Mouse (Mus musculus) hematopoietic stem cell, adult 5-6 weeks (primary cell): ENCODE results near the gene Nfkb1. TPM values are rescaled to one million over a fixed set of nuclear protein-coding genes. Genes with fewer than 3 reads are reported as not detected.

Experiments
- ATAC-seq, 2 experiments: fragments of 125-278 bp in 1 of 2; replicated peaks in 1 of 2; 2 replicates each; pipeline ENCODE4 v1.8.0; 2016 to 2017; ENCODE audit warnings: inconsistent platforms in 2 of 2, mild to moderate bottlenecking in 2 of 2, moderate number of reproducible peaks in 2 of 2, low read depth in 1 of 2, moderate TSS enrichment in 1 of 2; ENCODE audit not compliant: low FRiP score in 2 of 2, poor library complexity in 2 of 2, severe bottlenecking in 2 of 2, insufficient read depth in 1 of 2, low TSS enrichment in 1 of 2
- total RNA-seq: library from RNA; stranded (forward); fragments of 172-1452, 232-1000 nt; gene quantifications from 2 replicates; pipeline ENCODE4 v1.2.3, GENCODE M21; 2017

Gene Nfkb1
- total RNA-seq, 1 experiment from 2014 or later, result 128 TPM

DNA sequence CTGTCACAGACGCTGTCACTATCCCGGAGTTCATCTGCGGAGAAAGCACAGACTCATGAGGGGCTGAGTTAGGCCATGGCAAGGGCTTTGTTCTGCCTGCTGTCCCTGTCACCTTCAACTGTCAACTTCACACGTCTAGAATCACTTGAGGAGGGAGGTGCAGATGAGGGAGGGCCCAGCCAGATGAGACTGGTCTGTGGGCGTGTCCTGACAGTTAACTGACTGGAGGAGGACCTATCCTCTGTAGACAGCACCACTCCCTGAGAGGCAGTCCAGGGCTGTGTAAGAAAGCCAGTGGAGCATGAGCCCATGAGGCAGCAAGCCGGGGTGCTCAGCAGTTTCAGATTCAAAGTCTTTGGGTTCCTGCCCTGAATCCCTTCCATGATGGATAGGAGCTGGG lies 105.9 kb downstream of the Nfkb1 start:
- no peak for ATAC-seq

DNA sequence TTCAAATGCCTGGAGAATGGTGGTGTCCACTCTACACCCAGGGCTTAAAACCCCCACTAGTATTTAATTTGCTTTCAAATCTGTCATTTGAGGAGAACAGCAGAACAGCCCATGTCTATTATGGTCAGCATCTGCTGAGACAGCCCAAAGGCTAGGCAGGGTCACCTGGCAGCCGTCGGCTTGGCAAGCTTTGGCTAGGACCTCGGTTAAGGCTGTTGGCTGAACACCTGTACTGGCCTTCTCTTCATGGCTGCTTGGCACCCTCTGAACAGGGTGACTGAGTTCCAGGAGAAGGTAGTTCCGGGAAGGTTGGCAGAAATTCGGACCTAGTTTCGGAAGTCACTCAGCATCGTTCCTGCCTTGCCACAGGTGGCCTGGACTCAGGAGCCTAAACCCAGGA lies 109.1 kb downstream of the Nfkb1 start:
- no peak for ATAC-seq

DNA sequence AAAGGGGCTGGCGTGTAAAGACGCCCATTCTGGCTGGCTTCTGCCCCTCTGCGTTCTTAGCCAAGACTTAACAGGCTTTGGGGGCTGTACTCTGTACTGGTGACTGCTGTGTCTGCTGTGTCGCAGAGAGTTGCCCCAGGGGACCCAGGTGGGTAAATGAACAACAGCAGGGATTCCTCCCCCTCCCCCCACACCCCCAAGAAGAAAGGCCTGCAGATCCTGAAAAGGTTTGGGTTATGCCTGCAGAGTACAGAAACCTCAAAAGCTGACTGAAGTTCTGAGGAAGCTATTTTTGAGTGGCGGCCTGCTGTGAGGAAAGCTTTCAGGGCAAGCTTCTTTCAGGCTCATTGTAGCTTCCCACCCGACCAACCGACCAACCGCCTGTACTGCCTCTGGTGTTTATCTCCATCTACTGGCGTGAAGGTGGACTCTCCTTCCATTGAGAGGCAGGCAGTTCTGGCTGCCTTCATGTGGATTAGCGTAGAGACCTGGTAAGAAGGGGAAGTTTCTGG lies 109.7 kb downstream of the Nfkb1 start:
- ATAC-seq, result peak; percentile 82 to 91

DNA sequence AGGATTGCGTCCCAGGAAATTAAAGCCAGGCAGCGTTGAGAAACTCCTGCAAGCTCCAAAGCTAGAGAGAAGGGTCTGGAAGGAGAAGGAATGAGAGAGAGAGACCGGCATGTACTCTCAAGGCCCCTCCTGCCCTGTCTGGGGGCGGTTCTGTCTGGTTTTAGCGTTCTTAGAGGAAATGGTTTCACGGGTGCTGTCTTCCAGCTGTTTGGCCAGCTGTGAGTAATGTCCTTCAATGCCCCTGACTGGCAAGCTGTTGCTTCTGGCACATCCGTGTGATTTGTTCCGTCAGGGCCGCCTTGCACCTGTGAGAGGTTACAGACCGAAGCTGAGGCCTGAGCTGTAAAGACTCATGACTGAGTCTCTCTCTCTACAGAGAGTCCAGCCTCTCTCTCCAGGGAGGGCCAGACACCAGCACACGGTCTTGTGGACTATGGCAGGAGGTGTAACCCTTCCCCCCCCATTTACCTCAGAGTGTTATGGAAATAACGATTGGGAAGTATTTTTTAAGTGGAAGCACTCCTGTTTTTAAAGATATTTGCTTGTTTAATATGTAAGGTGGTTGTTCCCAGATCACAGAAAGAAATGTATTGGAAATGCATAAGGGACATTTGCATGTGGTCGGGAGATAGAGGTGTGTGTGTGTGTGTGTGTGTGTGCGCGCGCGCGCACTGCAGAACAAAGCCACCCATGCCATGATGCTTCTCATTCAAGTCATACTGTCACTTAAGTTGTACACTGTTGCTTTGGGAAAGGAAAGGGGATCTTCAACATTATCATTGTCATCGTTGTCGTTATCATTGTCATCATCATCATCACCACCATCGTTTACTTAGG lies 110.7 kb downstream of the Nfkb1 start:
- ATAC-seq, result 0 out of 4 replicates have a peak, but pooled peaks of 1 of the 2 experiments have one; percentile 13

DNA sequence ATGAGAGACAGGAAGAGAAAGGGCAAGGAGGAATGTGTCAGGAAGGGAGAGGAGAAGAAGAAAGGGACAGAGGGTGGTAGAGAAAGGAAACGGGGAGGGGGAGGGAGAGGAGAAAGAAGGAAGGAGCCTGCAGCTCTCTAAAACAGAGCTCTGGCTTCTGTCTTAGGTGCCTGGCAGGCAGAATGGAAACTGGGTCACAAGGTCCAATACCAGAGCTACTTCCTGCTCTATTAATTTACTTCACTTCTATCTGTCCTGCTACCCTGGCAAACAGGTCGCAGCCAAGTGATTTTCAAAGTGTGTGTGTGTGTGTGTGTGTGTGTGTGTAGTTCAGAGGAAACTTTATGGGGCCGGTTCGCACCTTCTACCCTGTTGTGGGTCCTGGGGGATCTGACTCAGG lies 112.2 kb downstream of the Nfkb1 start:
- ATAC-seq, result peak in 1 of 2 experiments; percentile 25; a peak in 2 of 4 replicates

DNA sequence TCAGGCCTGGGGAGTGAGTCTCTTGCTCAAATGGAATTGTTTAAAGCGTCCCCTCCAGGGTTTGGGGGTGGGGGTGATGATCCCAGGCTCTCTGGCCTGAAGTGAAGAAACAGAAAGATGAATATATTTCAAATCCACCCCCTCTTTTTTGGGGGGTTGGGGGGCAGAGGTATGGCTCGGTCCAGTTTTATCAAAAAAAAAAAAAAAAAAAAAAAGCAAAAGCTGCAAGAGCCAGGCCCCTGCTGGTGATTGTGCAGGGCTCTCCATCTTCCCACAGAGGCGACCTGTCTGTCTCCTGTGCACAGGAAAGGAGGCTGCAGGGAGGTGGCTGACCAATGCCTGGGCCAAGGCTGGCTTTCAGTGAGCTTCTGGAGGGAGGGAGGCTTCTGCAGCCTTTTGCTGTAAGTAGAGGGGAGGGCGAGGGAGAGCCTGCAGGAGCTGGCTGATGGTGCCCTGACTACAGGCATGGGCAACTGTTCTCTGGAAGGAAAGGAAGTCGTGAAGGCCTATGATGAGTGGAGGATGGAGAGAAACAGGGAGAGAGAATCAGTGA lies 112.7 kb downstream of the Nfkb1 start:
- ATAC-seq, result no peak

DNA sequence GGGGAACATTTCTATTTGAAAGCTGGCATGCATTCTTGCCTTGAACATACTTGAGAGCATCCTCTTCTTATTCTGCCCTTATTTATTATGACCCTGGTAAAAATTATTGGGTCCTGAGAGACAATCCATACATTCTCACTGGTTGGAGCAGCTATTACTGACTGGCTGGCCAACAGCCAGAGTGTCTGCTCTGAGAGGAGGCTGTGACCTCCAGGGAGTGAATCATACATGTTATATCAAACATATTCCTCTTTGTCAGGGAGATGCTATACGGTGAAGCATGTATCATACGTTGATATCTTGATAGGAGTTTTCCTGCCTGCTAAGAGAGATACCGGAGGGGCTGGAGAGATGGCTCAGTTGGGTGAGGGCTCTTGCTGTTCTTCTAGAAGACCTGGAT lies 116.2 kb downstream of the Nfkb1 start:
- ATAC-seq, result no peak

DNA sequence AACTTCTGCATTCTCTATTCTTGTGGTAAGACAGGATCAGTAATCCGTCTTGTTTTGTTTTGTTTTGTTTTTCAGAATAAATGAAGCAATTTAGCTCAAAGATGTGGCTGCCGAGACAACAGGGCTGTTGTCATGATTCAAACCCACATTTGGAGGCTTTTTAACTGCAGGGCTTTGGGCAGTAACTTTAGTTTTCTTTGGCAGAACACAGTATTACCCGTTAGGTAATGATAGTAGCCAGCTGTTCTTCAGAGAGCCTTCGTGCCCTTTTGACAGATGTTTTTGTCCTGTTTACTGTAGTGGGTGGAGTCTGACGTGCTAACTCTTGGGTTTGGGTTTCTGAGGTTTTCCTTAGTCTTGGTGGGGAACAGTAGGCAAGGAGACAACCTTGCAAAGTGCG lies 118.3 kb downstream of the Nfkb1 start:
- ATAC-seq, result no peak

DNA sequence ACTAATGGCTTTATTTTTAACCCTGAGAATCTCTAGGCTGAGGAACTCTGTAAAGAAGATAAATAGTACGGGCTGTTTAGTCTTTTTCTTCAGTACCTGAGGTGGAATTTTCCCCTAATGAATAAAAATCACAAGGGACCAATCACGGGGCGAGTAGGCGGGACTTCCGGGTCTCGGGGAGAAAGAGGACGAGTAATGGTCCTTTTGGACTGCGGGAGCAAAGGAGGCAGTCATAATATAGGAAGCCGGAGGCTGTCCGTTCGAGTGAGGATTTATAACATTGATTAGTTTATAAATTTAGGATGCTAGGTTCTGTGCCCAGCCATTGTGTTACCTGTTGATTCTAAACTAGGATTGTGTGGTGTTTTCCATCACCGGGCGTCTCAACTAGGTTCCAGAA lies 119.8 kb downstream of the Nfkb1 start:
- no peak for ATAC-seq

DNA sequence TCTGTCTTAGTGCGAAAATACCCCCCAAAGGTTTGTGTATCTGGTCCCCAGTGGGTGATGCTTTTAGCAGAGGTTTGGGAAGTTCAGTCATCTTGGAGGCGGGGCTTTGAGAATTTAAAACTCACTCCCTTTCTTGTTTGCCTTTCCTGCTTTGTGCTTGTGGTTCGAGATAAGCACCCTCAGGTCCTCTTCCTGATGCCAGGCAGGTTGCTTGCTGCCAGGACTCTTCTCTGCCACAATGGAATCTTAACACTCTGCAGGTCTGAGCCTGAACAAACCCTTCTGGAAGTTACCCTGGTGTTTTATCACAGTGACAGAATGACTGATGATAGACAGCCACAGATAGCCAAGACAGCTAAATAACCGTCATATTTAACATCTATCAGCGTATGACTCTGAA lies 122.7 kb downstream of the Nfkb1 start:
- ATAC-seq, result no peak; a peak in 1 of 4 replicates

DNA sequence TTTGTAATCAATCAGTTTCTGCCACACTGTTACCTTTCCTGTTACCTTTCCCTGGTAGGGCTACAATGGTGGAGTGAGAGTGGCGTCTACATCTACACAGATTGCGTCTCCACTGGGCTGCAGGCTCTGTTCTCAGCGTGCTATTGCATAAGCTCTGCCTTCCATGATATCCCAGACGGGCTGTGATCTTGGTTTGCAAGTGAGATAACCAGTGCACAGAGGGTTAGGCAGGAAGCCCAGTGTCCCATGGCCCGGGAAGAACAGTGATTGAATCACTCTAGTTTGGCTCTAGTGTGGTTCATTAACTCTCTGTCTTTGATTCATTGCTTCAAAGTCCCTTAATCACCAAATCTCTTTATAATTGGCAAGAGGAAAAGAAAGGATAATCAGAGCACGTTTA lies 123.5 kb downstream of the Nfkb1 start:
- ATAC-seq, result no peak

DNA sequence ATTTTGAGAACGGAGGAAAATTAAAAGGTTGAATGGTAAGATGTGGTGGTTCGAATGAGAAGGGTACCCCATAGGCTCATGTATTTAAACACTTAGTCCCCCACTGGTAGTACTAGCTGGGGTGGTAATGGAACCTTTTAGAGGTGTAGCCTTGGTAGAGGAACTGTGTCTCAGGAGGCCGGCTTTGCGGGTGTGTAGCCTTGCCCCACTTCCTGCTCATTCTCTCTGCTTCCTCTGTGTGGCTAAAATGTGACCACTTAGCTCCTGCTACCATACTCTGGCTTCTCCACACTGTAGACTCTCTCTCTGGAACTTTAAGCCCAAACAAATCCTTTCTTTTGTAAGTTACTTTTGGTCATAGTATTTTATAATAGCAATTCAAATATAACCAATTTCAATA lies 126.0 kb downstream of the Nfkb1 start:
- ATAC-seq, result peak; percentile 77 to 90

DNA sequence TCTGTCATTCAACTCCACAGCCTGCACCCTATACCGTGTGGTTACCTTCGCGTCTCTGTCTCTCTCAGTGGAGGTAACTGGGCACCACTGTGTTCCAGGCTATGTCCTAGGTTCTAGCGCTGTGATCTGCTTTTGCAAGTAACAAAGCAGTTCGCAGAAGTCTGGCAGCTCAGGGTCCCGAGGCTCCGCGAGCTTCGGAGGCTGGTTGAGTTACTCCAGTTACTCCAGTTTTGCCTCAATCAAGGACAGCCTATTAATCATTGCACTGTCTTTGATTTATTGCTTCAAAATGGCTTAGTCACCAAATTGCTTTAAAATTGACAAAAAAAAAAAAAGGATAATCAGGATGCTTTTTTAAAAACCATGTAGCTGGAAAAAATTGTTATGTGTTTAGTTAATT lies 126.6 kb downstream of the Nfkb1 start:
- no peak for ATAC-seq

DNA sequence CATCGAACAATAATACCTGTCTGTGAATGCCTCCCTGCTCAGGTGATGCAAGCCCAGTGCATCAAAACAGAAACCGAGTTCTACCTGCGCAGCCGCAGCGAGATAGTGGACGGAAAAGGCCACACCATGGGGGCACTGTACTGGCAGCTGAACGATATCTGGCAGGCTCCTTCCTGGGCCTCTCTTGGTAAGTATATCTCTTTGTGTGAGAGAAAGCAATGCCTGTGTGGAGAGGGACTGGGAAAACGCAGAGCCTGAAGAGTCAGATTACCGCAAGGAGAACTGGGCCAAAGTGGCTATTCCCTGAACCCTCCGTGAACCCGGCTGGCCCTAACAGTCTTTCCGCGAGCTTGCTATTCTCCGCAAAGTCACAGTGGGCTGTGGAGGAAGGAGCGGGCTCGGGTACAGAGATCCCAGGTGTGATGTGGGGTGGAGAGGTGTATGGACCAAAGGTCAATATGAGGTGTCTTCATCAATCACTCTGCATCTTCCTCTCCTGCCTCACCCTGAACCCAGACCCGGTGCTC lies 128.1 kb downstream of the Nfkb1 start:
- no peak for ATAC-seq

DNA sequence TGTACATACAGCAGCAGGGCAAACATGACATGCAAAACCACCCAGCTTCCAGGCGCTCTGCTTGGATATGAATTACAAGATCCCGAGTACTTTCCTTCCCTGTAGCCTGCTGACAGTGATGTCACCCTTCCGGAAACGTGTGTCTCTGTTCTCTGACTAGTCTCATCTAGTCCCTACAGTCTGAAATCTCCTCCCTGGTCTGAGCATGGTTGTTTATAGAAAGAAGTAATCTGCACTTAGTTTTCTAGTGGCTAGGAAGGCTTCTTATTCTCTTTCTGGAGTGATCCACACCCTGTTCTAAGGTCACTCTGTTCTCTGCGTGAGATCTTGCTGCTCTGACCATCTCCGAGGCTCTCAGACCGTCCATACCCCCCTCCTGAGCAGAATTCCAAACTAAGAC lies 129.3 kb downstream of the Nfkb1 start:
- ATAC-seq, result no peak

DNA sequence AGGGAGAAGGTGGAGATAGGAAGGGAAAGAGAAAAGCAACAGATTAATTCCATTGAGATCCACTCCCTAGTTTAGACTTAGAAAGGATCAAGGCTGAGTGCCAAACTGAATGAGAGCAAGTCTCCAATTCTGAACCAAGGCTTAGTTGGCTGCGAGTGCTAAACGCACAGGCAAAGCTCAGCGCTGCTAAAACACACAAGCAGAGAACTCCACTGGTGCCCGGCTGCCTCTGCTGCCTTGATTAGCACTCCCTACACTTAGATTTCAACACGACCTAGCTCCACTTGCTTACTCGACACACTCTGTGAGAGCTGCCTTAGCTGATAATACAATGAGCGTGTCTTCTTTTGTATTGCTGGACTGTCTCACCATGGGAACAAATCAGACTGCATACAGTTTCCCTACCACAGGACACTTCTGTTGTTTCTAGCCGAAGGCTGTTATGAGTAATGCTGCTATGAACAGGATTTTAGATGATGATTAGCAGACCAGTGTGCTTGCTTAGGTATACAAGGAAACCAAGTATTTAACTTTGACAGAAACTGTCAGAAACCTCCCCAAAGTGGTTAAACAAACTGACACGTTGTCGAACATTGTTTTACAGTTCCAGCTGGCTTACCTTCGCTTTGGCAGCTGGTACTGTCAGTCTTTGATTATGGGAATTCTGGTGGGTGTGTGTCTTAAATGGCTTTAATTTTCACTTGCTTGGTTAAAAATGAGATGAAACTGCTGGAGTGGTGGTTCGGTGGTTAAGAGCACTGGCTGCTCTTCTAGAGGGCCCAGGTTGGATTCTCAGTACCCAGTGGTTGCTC lies 134.3 kb downstream of the Nfkb1 start:
- ATAC-seq, result no peak

DNA sequence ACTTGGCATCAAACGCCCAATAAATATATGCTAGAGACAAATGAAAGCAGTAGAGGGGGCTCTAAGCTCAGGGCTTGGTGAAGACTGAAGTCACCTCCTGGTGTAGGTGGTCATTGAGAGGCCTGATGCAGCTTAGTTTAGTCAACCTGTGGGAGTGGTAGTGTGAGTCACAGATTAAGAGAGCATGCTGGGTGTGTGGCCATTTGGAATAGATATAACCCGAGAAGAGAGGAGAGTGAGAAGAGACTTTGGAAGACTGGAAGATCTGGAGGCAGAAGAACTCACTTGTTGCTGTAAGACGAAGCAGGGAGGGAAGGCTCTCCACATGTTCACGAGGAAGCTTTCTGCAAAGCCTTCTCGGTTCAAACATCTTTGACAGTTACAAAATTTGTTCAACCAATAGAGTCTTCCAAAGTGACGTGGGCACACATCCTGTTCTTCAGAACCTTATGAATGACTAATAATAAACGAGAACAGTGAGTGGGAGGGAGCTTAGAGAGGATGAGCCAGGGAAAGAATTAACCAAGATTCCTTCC lies 135.2 kb downstream of the Nfkb1 start:
- no peak for ATAC-seq

DNA sequence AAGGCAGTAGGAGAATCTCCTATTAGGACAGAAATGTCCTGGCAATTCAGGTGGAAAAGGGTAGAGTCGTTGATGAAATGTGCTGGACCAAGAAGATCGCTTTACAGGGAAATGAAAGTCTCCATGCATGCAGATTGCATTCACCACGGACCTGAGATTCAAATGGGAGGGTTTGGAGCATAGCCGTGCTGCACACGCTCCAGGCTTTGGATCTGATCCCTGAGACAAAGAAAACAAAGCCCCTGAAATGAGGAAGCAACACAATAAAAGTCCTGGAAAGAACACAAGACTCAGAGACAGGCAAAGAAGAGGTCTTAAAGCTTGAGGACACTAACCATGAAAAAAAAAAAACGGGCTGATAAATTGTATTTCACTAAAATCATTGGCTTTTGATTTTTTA lies 136.2 kb downstream of the Nfkb1 start:
- no peak for ATAC-seq
